Mouse (Mus musculus) right cerebral cortex, postnatal 14 days (tissue): ENCODE measurements around the gene Ank.
"Not testable (repeated sequence)": the region's sequence is repeated elsewhere in the genome, so short reads cannot be mapped to it uniquely, and the experiment has no call there.

Experiments
- DNase-seq: peaks from one replicate; pipeline ENCODE4 v3.0.0; 2022

Ank gene

DNA sequence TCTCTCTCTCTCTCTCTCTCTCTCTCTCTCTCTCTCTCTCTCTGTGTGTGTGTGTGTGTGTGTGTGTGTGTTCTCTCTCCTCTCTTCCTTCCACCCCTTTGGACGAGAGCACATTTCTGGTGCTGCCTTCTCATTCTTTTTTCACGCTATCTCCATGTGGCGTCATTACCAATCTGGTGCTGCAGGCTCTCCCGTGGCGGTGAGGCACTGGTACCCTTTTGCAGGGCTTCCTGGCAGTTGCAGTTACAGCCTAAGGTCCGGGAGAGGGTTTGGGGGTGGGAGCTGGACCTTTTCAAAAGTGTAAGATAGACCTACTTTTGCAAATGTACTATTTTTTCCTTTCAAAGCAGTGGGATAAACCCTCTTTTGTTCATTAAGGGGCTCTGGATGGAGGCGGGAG lies 1.2 kb downstream of the Ank start:
- peak; percentile 16 for DNase-seq

DNA sequence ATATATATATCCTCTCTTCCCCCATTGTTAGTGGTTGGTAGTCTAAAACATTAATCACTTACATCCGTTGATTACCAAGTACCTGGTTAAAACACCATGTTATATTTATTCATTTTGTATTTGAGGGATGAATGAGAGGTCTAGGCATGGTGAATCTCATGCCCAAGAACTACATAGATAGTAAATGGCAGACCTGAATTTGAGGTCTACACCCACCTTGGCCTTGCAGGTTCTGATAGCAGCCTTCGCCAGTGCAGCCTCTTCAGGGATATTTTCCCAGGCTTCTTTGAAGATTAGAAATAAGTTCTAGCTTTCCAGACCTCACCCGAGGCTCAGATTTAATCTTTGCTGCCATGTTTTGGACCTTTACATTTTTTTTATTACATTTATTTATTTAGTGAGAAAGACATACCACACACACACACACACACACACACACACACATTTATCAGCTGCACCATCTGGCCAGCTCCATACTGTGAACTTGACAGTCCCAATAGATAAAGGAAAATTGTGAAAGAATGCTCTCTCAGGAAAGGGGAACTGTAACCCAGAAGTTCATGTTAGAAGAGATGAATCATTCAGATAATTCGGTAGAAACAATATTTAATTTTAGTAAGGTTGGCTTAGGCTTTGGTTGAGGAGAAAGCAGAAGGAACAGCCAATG lies 2.5 kb downstream of the Ank start:
- DNase-seq, result no peak

DNA sequence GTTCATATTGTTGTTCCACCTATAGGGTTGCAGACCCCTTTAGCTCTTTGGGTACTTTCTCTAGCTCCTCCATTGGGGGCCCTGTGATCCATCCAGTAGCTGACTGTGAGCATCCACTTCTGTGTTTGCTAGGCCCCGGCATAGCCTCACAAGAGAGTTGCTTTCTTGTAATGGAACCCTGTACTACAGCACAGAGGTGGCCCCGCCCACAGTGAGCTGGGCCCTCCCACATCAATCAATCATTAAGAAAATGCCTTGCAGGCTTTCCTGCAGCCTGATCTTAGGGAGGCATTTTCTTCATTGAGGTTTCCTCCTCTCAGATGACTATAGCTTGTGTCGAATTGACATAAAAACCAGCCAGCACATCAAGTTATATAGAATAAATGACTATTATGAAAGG lies 3.9 kb downstream of the Ank start:
- DNase-seq, result not testable (repeated sequence)

- DNase-seq, result no peak
Observed at GRCm38 (mm10) chr15:27472315-27472714, 5.8 kb downstream of the Ank start.

DNA sequence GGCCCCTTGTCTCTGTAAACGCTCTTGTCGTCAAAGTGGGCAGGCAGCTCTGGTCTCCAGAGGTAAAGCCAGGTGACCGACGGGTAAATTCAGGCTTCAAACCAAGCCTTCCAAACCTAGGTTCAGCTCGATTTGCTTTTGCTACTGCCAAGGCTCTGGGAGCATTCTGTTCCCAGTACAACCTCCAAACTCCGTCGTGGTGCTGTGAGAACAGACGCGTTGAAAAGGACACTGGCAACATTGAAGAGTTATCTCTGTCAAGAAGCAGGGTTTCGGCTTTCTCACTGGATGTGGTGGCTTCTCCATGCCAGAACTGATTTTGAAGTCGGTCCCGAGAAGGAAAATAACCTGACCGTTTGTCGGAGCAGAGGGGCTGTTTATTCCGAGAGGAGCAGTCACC lies 9.5 kb downstream of the Ank start:
- DNase-seq, result no peak

- DNase-seq, result no peak
Observed at GRCm38 (mm10) chr15:27476671-27477070, 10.2 kb downstream of the Ank start.

DNA sequence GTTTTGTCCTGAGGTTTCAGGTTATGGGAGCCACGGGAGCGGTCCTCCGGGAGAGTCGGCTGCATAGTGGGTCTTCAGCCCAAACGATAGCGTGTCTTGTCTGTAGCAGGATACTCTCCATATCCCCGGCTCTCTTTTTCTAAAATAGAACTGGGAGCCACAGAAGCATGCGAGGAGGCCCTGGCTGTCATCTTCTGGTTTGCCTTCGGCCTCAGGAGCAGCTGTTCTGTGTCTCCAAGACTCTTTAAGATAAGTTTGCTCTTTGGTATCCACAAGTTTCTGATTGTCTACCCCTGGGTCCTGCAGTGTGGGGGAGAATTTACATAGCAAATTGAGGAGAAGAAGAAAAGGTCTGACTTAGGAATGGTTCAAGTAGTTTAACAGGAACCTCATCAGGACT lies 10.7 kb downstream of the Ank start:
- DNase-seq, result no peak

GRCm38 (mm10) chr15:27477630-27478029 lies 11.2 kb downstream of the Ank start:
- no peak for DNase-seq

DNA sequence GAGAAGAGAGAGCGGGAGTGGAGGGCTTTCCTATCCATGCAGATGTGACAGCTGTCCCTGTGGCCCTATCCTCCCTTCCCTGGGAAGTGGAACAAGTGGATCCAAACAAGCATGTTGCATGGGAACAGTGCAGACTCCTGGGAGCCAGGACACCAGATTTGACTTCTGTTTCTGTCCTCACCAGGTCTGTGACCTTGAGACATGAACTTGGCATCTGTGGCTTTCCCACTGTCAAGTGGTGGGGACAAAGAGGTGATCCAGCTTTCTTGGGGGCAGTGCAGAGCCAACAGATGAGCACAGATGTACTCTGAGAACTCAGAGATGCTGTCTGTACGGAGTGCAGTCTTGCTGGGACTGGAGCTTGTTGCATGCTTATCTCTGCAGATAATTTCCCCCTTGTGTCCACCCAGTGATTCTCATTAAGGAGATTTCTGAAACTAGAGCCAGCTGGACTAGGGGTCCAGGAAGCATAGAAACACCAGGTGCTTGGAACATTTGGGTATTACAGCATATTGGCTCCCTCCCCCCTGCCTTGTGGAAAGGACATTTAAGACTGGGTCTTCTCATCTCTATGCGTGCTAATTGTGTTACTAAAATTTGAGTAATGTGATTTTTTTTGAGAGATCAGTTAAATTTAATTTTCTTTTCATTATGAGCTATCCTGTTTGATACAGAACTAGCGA lies 14.0 kb downstream of the Ank start:
- DNase-seq, result no peak

- no peak for DNase-seq
Observed at GRCm38 (mm10) chr15:27481956-27482355, 15.5 kb downstream of the Ank start.

DNA sequence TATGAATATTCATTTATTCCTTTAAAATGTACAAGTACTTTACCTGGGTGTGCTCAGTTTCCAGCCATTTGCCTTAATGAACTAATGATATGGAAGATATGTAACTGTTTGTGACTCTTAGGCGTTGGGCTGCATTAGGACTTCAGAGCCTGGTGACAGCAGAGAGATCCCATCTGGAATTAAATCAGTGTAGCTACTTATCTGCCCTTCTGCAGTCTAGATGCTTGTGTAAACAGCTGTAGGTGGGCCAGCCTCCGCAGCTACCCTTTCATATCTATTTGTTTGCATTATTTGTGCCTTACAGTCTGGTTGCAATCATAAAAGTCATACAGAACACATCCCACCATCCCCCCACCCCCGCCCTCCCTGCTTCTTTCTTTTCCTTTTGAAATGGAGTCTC lies 16.7 kb downstream of the Ank start:
- DNase-seq, result no peak

- DNase-seq, result no peak
Observed at GRCm38 (mm10) chr15:27485567-27486278, 19.2 kb downstream of the Ank start.

GRCm38 (mm10) chr15:27486279-27486618 lies 19.8 kb downstream of the Ank start:
- DNase-seq, result no peak

DNA sequence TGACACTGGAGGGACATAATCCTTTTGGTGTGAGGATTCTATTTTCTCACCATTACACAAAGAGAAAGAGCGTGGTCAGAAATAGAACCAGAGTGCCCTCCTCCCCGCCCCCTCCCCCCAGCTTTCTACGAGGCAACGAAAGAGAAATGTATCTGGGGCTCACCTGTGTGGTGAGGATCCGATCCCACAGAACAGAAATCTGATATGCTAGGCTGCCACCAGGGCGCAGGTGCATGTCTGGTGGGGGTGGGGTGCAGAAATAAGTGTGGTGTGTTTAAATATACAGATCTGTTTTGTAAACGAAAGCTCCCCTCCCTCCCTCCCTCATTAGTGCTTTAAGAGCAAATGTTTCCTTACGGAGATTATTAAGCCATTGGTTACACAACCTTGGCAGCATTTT lies 20.6 kb downstream of the Ank start:
- DNase-seq, result no peak

DNA sequence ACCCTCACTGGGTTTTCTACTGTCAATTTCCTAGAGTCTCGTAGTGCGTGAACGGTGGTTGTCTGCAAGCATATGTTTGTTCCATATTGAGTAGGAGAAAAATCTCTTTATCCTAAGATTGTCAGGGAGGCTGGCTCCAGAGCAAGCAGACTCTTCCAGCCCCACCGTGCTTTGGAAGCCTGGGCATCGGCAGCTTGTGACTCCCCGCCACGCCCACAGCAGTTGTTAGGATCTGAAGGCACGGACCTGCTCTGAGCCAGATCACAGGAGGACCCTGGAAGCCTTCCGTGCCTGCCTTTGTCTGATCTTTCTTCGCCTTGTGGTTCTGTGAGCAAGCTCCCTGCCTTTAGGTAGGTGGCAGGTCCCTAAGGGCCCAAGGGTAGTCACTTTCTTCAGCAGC lies 21.6 kb downstream of the Ank start:
- peak; percentile 42 for DNase-seq

DNA sequence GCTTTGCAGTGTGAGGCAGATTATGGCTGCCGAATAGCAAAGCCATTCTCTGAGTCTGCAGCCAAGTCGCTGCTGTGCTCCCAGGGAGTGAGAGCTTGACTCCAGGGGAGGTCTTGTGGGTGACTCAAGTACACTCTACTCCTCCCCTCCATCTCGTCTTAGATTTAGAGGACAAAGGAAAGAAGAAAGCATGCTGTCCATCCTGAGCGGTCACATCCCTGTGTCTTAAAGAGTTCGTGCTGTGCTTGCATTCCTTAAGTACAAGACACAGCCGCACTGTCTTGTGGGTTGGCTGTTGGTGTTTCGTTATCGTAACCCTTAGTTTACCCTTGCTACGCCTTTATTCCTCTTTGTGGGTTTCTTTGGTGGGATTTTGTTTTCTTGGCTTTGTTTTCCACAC lies 24.2 kb downstream of the Ank start:
- DNase-seq, result no peak

GRCm38 (mm10) chr15:27491425-27492070 lies 25.1 kb downstream of the Ank start:
- no peak for DNase-seq

DNA sequence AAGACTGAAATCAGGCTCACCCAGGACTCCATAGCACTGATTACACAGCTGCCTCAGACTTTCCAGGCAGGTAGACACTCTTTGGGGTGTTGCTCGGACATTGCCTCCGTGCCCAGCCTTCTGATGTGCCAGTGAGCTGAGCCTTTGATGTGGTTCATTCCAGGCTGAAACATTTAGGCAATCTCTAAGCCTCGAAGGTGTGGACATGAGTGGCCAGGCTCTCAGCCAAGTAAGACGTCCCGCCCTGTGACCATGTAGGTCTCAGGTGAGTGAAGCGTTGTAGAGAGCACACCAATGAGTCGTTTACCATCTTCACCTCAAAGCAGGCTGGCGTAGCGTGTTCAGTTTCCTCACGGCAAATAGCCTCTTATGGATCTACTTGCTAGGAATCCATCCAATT lies 25.7 kb downstream of the Ank start:
- DNase-seq, result no peak

DNA sequence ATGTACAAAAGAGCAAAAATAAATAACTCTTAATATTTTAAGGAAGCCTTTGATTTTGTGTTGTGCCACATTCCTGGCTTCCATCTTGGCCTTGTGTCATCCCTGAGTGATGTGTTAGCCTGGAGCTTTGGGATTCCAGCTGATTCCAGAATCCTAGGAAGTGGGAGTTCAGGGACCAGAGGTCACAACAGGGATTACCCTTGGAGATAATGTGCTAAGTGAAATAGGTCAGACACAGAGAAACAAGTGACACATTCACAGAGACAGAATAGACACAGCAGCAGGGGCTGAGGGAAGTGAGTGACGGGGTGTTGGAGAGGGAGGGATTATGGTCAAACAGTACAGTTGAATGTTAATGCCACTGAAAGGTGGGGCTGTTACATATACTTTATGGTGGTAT lies 26.3 kb downstream of the Ank start:
- DNase-seq, result no peak

DNA sequence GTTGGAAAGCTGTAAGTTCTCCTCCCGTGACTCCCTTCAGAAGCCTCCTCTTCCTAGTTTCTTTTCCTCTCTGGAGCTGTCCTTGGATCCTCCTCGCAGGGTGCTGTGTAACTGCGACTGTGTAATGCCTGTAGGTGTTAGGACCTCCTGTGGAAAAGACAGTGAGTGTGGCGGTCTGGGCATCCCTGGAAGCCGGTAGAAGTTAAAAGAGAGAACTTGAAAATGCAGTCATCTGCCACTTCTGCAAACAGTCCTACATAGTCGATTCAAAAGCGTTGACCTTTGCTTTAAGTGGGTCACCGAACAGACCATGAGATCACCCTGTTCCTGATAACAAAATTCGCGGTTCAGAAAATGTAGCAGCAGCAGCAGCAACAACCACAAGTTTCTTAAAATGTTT lies 27.0 kb downstream of the Ank start:
- DNase-seq, result no peak

- no peak for DNase-seq
Observed at GRCm38 (mm10) chr15:27495981-27496401, 29.5 kb downstream of the Ank start.

DNA sequence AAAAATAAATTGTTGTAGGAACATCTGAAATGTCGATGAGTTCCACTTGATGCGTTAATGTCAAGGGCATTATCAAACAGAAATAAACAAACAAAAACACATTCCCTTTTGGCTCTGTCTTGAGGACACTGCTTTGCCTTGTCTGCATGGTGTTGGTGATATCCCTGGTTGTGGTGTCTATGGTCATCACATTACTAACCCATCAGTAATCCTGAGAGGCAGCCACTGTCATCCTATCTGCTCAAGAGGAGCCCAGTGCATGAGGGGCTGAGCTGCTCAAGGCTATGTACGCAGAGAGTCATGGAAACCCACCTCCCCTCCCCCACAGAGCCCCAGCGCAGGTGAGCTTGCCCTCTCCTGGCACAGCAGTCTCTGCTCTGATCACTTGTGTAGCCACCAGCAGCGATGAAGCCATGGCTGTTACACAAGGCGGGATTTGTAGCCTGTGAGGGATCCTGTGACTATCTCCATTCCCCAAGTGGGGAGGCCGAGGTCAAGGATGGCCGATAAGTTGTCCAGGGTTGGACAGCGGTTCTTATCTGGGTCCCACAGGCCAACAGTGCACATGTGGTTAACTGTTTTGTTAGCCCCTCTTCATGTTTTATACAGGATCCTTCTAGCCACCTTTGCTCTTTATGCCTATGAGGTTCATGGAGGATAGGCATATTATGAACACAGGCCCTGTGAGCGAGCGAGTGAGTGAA lies 30.3 kb downstream of the Ank start:
- no peak for DNase-seq

DNA sequence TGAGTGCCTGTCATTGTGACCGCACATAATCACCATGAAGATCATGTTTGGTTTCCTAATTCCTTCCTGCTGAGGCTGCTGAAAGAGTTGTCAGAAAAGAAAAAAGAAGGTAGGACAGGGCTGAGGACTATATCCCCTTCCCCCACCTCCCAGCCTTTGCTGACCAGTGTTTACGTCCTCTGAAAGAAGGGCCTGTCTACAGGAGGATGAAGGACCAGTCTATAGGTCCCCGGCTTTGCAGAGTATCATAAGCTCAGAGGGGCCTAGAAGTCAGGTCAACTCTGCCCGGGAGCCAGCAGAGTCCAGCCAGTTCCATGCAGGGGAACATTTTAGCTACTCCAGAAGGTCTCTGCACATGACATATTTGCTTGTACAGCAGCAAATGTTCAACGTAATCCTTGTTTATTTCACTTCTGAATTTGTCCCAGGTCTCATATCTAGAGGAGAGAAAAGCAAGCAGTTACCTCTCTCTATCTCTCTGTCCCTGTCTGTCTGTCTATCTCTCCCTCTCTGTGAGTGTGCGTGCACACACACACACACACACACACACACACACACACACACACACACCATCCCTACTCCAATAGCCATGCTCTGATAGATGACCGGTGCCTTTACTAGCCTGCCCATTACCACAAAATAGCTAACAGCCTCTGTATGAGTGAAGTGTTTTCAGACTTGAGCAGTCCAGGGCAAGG lies 31.0 kb downstream of the Ank start:
- no peak for DNase-seq
